Mouse (Mus musculus) thymus, postnatal 10 days (tissue): ENCODE measurements around the gene Olfr1087.
"Not testable (repeated sequence)": the region's sequence is repeated elsewhere in the genome, so short reads cannot be mapped to it uniquely, and the experiment has no call there.

Experiments used
- DNase-seq, 2 experiments: peaks; one replicate each; pipeline ENCODE4 v3.0.0; 2021; ENCODE audit warnings: low spot score in 2 of 2

Olfr1087 gene

DNA sequence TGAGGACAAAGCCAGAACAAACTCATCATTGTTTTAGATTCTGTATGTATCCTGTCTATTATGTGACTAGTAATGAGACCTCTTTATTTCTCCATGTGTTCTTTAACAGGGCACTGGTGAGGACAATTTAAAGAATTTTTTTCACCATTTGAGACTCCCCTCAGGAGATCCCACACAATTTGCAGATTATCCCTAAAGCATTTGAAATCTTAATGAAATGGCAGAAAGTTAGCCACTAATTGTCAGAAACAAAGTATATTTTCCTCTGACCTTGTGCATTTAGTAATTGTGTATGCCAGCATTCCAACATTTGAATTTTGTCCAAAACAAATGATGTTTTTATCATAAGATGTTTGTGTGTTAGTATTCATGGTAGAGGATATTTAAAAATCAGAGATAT lies at the start of gene Olfr1087:
Gene Olfr1087, minus strand, starts transcription at position 101 of the 400 bp plus-strand sequence.
- DNase-seq, result no peak

DNA sequence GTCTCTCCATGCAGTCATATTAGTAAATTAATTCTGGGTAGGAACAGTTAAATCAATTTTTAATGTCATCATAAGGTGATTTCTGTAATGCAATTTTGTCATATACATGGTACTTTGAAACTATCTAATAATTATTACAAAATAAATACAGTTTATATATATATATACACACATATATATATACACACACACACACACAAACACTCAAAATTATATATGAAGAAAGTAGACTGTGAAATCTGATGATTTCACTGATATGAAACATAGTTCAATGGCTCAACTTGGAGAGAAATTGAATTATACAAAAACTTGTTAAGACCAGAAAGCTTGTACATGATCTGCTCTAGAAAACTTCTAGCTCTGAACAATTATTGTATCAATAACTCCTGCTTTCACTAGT lies 35.4 kb upstream of the Olfr1087 start, which contains the start of gene Olfr1089:
Gene Olfr1089, minus strand, starts transcription at position 101 of the 400 bp plus-strand sequence.
- no peak for DNase-seq

DNA sequence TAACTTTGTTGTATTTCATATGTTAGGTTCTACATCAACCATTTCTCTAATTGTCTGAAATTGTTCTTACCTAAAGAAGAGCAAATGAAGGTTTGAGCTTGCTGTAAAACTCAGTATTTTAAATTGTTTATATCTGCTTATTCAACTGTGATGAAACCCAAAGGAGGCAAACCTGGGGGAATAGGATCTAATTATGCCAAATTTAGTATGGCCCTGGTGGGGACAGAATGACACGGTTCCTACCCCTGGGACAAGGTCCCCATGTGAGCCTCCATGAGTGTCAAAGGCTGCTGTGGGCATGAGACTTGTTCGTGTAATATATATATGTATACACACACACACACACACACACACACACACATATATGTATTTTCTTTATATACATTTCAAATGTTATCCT lies 18.2 kb downstream of the Olfr1087 start, which contains the start of gene Olfr1086:
Gene Olfr1086, minus strand, starts transcription at position 101 of the 400 bp plus-strand sequence.
- DNase-seq, result no peak

DNA sequence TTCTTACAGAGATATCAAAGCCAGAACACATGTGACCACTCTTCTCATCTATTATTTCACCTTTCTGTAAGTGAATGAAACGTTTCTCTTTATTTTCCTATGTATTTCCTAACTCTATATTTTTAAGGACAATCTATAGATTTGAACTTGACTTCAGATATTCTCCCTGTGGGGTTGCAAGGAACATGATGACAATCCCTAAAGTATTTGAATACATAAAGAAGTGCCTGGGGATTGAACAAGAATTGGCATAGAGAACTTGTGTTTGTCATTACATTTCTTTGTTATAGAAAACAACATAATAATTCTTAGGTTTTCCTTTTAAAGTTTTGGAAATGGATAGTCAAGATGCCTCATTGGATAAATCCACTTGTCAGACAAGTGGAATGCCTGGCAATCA lies 36.3 kb downstream of the Olfr1087 start, which contains the start of gene Olfr1085:
Gene Olfr1085, minus strand, starts transcription at position 101 of the 400 bp plus-strand sequence.
- no peak for DNase-seq

DNA sequence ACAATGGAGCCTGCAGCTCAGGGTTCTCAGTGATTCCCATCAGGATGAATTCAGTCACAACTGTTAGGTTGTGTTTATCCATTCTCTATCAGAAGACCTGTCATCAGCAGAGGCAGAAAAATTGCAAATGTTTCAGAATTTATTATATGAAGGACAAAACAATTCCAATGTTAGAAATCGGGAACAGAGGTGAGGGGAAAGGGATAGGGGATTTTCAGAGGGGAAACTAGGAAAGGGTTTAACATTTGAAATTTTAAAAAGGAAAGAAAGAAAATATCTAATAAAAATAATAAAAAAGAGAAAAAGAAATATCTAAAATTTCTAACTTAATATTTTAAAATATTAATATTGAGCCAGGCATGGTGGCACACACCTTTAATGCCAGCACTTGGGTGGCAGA lies 58.6 kb downstream of the Olfr1087 start, which contains the start of gene Olfr1084:
Gene Olfr1084, minus strand, starts transcription at position 101 of the 400 bp plus-strand sequence.
- DNase-seq, result not testable (repeated sequence)
